Mouse (Mus musculus): ENCODE data around the gene Fgf6.

Gene Fgf6

GRCm38 (mm10) chr6:127014906-127015770 is at the start of gene Fgf6:
Gene Fgf6 (plus strand): TSS chr6:127015586.
- no peak for DNase-seq (ENCODE audit: low spot score)

- no peak for DNase-seq (ENCODE audit: low spot score)
Observed at GRCm38 (mm10) chr6:126966241-126967026, 49.0 kb upstream of the Fgf6 start.

GRCm38 (mm10) chr6:126981539-126982234 is 33.7 kb upstream of the Fgf6 start:
- DNase-seq (ENCODE audit: low spot score): no peak

GRCm38 (mm10) chr6:126993676-126994075 is 21.7 kb upstream of the Fgf6 start:
- no peak for DNase-seq (ENCODE audit: low spot score)

- no peak for DNase-seq (ENCODE audit: low spot score)
Observed at GRCm38 (mm10) chr6:126995494-126995893, 19.9 kb upstream of the Fgf6 start.

GRCm38 (mm10) chr6:126996399-126996798 is 19.0 kb upstream of the Fgf6 start:
- DNase-seq (ENCODE audit: low spot score): no peak

GRCm38 (mm10) chr6:127005646-127006045 is 9.7 kb upstream of the Fgf6 start:
- no peak for DNase-seq (ENCODE audit: low spot score)

GRCm38 (mm10) chr6:127006551-127006950 is 8.8 kb upstream of the Fgf6 start:
- DNase-seq (ENCODE audit: low spot score): no peak

- DNase-seq (ENCODE audit: low spot score): no peak
Observed at GRCm38 (mm10) chr6:127010021-127010420, 5.4 kb upstream of the Fgf6 start.

- DNase-seq (ENCODE audit: low spot score): no peak
Observed at GRCm38 (mm10) chr6:127011947-127012535, 3.3 kb upstream of the Fgf6 start.

- DNase-seq (ENCODE audit: low spot score): peak; percentile 21
Observed at GRCm38 (mm10) chr6:127019254-127019653, 3.9 kb downstream of the Fgf6 start.

GRCm38 (mm10) chr6:127020431-127020830 is 5.0 kb downstream of the Fgf6 start:
- DNase-seq (ENCODE audit: low spot score): no peak

- DNase-seq (ENCODE audit: low spot score): no peak
Observed at GRCm38 (mm10) chr6:127024836-127025235, 9.4 kb downstream of the Fgf6 start.

- DNase-seq (ENCODE audit: low spot score): peak; percentile 84
Observed at GRCm38 (mm10) chr6:127034760-127035159, 19.4 kb downstream of the Fgf6 start.

GRCm38 (mm10) chr6:127044909-127045308 is 29.5 kb downstream of the Fgf6 start:
- no peak for DNase-seq (ENCODE audit: low spot score)

GRCm38 (mm10) chr6:127050847-127051246 is 35.5 kb downstream of the Fgf6 start:
- DNase-seq (ENCODE audit: low spot score): peak; percentile 76

GRCm38 (mm10) chr6:127056990-127057588 is 41.7 kb downstream of the Fgf6 start:
- no peak for DNase-seq (ENCODE audit: low spot score)

GRCm38 (mm10) chr6:127059975-127060374 is 44.6 kb downstream of the Fgf6 start:
- no peak for DNase-seq (ENCODE audit: low spot score)

GRCm38 (mm10) chr6:127063915-127064314 is 48.5 kb downstream of the Fgf6 start:
- DNase-seq (ENCODE audit: low spot score): no peak

- peak; percentile 54 for DNase-seq (ENCODE audit: low spot score)
Observed at GRCm38 (mm10) chr6:127064815-127065214, 49.4 kb downstream of the Fgf6 start.

- DNase-seq (ENCODE audit: low spot score): peak; percentile 87
Observed at GRCm38 (mm10) chr6:127072817-127073216, 57.4 kb downstream of the Fgf6 start, which contains the start of gene Fgf23. Gene Fgf23 (plus strand): TSS chr6:127072902.
